Mouse (Mus musculus): ENCODE data around the gene Sema4b.

DNA sequence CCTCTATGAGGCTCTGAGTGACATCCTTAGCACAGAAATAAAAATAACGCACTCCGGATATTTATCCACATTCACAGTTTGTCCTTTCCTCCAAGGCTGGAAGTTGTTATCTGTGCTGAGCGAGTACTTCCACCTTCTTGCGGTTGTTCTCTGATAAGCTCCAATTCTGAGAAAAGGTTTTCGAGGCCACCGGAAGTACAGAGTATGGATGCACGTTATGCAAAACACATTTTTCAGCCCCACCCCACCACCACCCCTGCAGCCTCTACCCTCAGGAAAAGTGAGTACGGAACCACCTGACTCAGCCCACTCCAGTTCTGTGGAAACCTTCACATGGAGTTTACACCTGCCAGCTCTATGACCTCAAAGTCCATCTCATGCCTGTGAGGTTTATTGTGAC lies 40.6 kb upstream of the Sema4b start:
- TF ChIP-seq CTCF (IDR thresholded peaks at IDR 0.05; ENCODE audit: control insufficient read depth, insufficient read depth, insufficient replicate concordance, low read depth, low read length): no peak
- TF ChIP-seq POLR2A (IDR thresholded peaks at IDR 0.05; ENCODE audit: control insufficient read depth, low read depth, low read length): no peak

Data from testis, adult 2 months (tissue).